Mouse (Mus musculus): Measurements from ENCODE around the gene Htr5b. TPM values are rescaled to one million over a fixed set of nuclear protein-coding genes. Genes with fewer than 3 reads are reported as not detected.
A peak's percentile ranks its signal among the peaks of the same experiment; 100 is the strongest.

Gene Htr5b
- polyA plus RNA-seq, 1 experiment from 2014 or later: 0.20 TPM

DNA sequence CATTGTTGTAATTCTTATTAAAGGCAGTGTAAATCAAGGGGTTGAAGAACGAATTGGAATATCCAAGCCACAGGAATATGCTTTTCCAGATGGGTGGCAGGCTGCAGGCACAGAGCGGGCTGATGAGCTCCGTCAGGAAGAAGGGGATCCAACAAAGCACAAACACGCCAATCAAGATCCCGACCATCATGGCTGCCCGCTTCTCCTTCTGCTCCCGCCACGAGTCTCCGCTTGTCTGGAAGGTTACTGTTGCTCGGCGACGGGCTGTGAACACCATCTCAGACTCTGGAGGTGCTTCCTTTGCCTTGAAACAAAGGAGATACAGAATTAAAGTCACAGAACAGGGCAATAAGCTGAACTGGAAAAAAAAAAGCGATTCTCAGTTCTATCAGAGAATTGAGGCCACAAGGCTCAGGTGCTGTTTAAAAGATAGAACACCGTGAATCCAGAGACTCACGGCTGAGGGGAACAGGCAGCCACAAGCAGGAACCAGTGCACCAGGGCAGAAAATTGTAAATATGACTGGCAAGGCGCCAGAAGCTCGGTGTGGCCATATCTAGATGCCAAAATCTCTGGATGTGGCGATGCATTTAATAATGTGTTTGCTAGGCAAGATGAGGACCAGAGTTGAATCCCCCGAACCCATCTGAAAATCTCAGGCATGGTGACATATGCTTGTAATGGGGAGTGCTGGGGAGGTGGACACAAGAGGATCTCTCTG, 17.7 kb downstream of the Htr5b start:
- Histone ChIP-seq H3K27me3 (ENCODE audit: control insufficient read depth, insufficient read depth, low read length) (no peaks in the 10 kb centered on the region), H3K27ac (ENCODE audit: low read depth, low read length) (no peak overlapping the region), H3K9me3 (ENCODE audit: control insufficient read depth, low read length) (no peaks in the 10 kb centered on the region), H3K9ac (ENCODE audit: low read length) (no peak overlapping the region), H3K36me3 (ENCODE audit: control insufficient read depth, insufficient read depth, low read length) (no peaks in the 10 kb centered on the region), H3K4me1 (ENCODE audit: control insufficient read depth, insufficient read depth, low read length) (no peaks in the 10 kb centered on the region), H3K4me3 (ENCODE audit: low read depth, low read length) (no peak overlapping the region), H3K4me2 (no peak overlapping the region)
- DNase-seq (ENCODE audit: low spot score, missing footprints) (no peak), ATAC-seq (ENCODE audit: low FRiP score) (no peak)
- WGBS: 90% methylated on average over 19 of the region's 19 CpGs

DNA sequence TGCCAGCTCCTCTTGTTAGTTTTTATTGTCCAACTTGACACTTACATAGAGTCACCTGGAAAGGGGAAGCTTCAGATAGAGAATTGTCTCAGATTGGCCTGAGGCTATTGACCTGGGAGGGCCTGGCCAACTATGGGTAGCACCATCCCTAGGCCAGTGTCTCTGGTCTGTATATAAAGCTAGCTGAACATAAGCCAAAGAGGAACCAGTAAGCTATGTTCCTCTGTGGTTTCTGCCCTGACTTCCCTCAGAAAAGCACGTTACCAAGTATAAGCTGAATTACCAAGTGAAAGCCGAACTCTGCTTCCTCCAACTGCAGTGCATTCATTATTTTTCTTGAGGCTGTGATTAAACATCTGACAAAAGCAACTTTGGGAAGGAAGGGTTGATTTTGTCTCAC, 19.5 kb downstream of the Htr5b start:
- no peak overlapping the region for H3K4me3 ChIP-seq (ENCODE audit: low read depth, low read length)
- no peak overlapping the region for H3K9ac ChIP-seq (ENCODE audit: low read length)
- no peaks in the 10 kb centered on the region for H3K9me3 ChIP-seq (ENCODE audit: control insufficient read depth, low read length)
- H3K4me1 ChIP-seq (ENCODE audit: control insufficient read depth, insufficient read depth, low read length): no peaks in the 10 kb centered on the region
- ATAC-seq (ENCODE audit: low FRiP score) (no peak), DNase-seq (ENCODE audit: low spot score, missing footprints) (no peak)
- no peaks in the 10 kb centered on the region for H3K27me3 ChIP-seq (ENCODE audit: control insufficient read depth, insufficient read depth, low read length)
- no peaks in the 10 kb centered on the region for H3K36me3 ChIP-seq (ENCODE audit: control insufficient read depth, insufficient read depth, low read length)
- no peak overlapping the region for H3K27ac ChIP-seq (ENCODE audit: low read depth, low read length)
- H3K4me2 ChIP-seq: no peak overlapping the region
- 83% methylated on average over 2 of the region's 2 CpGs for WGBS

DNA sequence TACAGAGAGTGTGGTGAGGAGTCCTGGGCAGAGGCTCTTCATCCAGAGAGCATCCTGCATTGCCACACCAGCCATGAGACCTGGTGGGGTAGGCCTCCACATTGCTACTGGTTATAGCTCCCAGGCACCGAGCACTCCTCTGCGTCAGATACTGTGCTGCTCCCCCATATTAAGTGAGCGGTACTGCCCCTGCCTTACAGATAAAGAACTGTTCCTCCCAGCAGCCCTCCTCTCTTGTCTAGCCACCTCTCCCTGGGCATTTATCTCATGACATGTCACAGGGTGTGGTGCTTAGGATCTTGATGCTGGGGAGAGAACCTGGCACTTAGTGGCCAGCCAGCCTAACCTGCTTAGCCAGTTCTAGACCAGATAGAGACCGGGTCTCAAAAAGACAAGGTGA, 31.2 kb downstream of the Htr5b start:
- H3K4me3 ChIP-seq (ENCODE audit: low read depth, low read length): no peak overlapping the region
- no peak overlapping the region for H3K9ac ChIP-seq (ENCODE audit: low read length)
- no peaks in the 10 kb centered on the region for H3K27me3 ChIP-seq (ENCODE audit: control insufficient read depth, insufficient read depth, low read length)
- 92% methylated on average over 4 of the region's 4 CpGs for WGBS
- no peak overlapping the region for H3K4me2 ChIP-seq
- H3K9me3 ChIP-seq (ENCODE audit: control insufficient read depth, low read length): no peaks in the 10 kb centered on the region
- H3K36me3 ChIP-seq (ENCODE audit: control insufficient read depth, insufficient read depth, low read length): peaks cover 12% of the 10 kb centered on the region
- ATAC-seq (ENCODE audit: low FRiP score) (no peak), DNase-seq (ENCODE audit: low spot score, missing footprints) (no peak)
- H3K4me1 ChIP-seq (ENCODE audit: control insufficient read depth, insufficient read depth, low read length): no peaks in the 10 kb centered on the region
- no peak overlapping the region for H3K27ac ChIP-seq (ENCODE audit: low read depth, low read length)

DNA sequence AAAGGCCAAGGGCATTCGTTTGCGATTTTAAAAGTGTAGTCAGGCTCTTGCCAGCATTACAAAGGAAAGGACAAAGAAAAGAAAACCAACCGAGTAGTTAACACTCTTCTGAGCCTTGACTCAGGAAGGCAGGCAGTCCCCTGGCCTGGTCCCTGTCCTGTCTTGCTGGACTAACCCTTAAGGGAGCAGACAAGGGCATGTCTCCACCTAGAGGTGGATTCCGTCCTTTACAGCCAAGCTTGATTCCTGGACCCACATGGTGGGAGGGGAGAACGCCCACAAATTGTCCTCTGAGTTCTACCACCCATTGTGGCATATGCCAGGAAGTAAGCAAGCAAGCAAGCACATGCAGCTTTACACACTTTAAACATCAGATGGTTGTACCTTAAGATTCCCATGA, 38.0 kb downstream of the Htr5b start:
- Histone ChIP-seq H3K9me3 (ENCODE audit: control insufficient read depth, low read length) (no peaks in the 10 kb centered on the region), H3K4me2 (no peak overlapping the region), H3K9ac (ENCODE audit: low read length) (no peak overlapping the region), H3K27ac (ENCODE audit: low read depth, low read length) (no peak overlapping the region), H3K4me3 (ENCODE audit: low read depth, low read length) (no peak overlapping the region), H3K36me3 (ENCODE audit: control insufficient read depth, insufficient read depth, low read length) (peaks cover 3% of the 10 kb centered on the region; the same call in 1 of the 2 replicates), H3K27me3 (ENCODE audit: control insufficient read depth, insufficient read depth, low read length) (no peaks in the 10 kb centered on the region), H3K4me1 (ENCODE audit: control insufficient read depth, insufficient read depth, low read length) (no peaks in the 10 kb centered on the region)
- peak; percentile 71 for ATAC-seq (ENCODE audit: low FRiP score)
- peak; percentile 84 for DNase-seq (ENCODE audit: low spot score, missing footprints)
- 32% methylated on average over 5 of the region's 5 CpGs for WGBS

DNA sequence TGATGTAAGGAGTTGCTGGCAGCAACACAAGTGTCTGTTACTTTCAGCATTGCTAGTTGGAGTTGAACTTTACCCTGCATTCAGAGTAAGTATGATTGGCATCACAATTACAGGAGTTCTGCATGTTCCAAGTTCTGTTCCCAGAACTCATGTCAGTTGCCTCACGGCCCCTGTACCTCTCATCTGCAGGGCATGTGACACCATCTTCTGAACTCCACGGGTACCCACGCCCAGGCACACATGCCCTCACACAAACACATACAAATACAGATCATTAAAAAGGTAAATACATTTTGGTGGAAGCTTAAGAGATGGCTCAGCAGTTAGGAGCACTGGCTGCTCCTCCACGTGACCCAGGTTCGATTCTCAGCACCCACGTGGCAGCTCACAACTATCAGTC, 41.5 kb downstream of the Htr5b start:
- WGBS: 88% methylated on average over 6 of the region's 6 CpGs
- no peak for ATAC-seq (ENCODE audit: low FRiP score)
- H3K4me2 ChIP-seq: no peak overlapping the region
- H3K27ac ChIP-seq (ENCODE audit: low read depth, low read length): no peak overlapping the region
- no peaks in the 10 kb centered on the region for H3K27me3 ChIP-seq (ENCODE audit: control insufficient read depth, insufficient read depth, low read length)
- DNase-seq (ENCODE audit: low spot score, missing footprints): no peak
- H3K36me3 ChIP-seq (ENCODE audit: control insufficient read depth, insufficient read depth, low read length): peaks cover 6% of the 10 kb centered on the region
- no peak overlapping the region for H3K9ac ChIP-seq (ENCODE audit: low read length)
- no peaks in the 10 kb centered on the region for H3K4me1 ChIP-seq (ENCODE audit: control insufficient read depth, insufficient read depth, low read length)
- H3K4me3 ChIP-seq (ENCODE audit: low read depth, low read length): no peak overlapping the region
- H3K9me3 ChIP-seq (ENCODE audit: control insufficient read depth, low read length): no peaks in the 10 kb centered on the region

DNA sequence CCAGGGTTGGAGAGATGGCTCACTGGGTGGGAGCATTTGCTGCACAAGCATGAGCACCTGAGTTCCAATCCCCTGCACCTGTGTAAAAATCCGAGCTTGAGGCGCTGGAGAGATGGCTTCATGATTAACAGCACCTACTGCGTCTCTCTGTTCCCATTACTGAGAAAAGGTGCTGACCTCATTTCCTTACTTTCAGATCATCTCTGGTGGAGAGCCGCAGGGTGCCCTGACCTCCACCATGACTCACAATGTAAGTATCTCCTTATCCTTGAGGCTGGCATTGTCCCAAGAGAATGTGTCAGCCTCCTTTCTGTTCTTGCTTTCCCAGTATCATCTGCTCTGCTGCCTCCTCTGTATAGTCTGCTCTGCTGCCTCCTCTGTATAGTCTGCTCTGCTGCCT, 45.2 kb downstream of the Htr5b start:
- 85% methylated on average over 4 of the region's 4 CpGs for WGBS
- H3K27me3 ChIP-seq (ENCODE audit: control insufficient read depth, insufficient read depth, low read length): no peaks in the 10 kb centered on the region
- ATAC-seq (ENCODE audit: low FRiP score) (no peak), DNase-seq (ENCODE audit: low spot score, missing footprints) (no peak)
- no peak overlapping the region for H3K4me3 ChIP-seq (ENCODE audit: low read depth, low read length)
- no peak overlapping the region for H3K27ac ChIP-seq (ENCODE audit: low read depth, low read length)
- no peak overlapping the region for H3K9ac ChIP-seq (ENCODE audit: low read length)
- H3K4me2 ChIP-seq: no peak overlapping the region
- no peaks in the 10 kb centered on the region for H3K9me3 ChIP-seq (ENCODE audit: control insufficient read depth, low read length)
- H3K36me3 ChIP-seq (ENCODE audit: control insufficient read depth, insufficient read depth, low read length): peaks cover 6% of the 10 kb centered on the region
- no peaks in the 10 kb centered on the region for H3K4me1 ChIP-seq (ENCODE audit: control insufficient read depth, insufficient read depth, low read length)

DNA sequence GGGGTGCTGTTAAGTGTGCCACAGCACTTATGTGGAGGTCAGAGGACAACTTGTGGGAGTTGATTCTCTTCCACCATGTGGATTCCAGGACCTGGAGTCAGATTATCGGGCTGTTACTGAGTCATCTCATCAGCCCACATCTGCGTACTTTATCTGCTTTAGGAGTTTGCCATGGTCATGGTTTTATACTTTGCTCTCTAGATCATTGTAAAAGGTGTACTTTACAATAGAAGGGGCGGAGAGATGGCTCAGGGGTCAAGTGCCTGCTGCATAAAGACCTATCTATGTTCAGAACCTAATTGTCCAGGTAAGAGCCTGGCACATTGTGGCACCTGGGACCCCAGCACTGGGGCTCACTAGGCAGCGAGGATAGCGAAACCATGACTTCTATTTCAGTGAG, 48.9 kb downstream of the Htr5b start:
- Histone ChIP-seq H3K4me2 (no peak overlapping the region), H3K27ac (ENCODE audit: low read depth, low read length) (no peak overlapping the region), H3K4me3 (ENCODE audit: low read depth, low read length) (no peak overlapping the region), H3K27me3 (ENCODE audit: control insufficient read depth, insufficient read depth, low read length) (no peaks in the 10 kb centered on the region), H3K4me1 (ENCODE audit: control insufficient read depth, insufficient read depth, low read length) (no peaks in the 10 kb centered on the region), H3K9me3 (ENCODE audit: control insufficient read depth, low read length) (no peaks in the 10 kb centered on the region), H3K36me3 (ENCODE audit: control insufficient read depth, insufficient read depth, low read length) (peaks cover 5% of the 10 kb centered on the region; the same call in 1 of the 2 replicates), H3K9ac (ENCODE audit: low read length) (no peak overlapping the region)
- no peak for DNase-seq (ENCODE audit: low spot score, missing footprints)
- ATAC-seq (ENCODE audit: low FRiP score): no peak
- WGBS: 96% methylated on average over 5 of the region's 5 CpGs

DNA sequence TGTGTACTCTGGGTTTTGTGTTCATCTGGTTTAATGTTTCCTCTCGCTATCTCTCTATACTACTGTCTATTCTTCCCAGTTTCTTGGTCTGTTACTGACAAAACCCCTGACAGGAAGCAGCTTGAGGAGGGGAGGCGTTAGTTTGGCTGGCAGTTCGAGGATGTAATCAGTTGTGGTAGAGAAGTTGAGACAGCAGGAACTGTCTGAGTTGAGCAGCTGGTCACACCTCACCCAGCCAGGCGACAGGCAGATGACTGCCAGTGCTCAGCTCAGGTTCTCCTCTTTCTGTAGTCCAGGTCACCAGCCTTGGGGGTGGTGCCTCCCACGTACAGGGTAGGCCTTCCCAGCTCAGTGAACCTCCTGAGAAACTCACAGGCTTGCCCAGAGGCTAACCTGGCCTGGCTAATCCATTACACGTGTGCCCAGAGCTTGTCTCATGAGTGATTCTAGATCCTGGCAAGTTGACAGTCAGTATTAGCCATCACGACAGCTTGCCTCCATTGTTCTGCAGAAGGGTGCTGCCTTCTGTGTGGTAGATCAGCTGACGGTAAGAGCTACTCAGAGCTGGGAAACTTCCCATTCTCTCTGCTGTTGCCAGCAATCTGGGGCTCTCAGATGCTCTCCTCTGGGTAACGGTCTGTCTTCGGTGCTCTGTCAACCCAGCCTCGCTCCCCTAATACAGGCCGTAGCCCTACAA, 49.8 kb downstream of the Htr5b start:
- DNase-seq (ENCODE audit: low spot score, missing footprints) (no peak), ATAC-seq (ENCODE audit: low FRiP score) (no peak)
- no peaks in the 10 kb centered on the region for H3K9me3 ChIP-seq (ENCODE audit: control insufficient read depth, low read length)
- peaks cover 5% of the 10 kb centered on the region; the same call in 1 of the 2 replicates for H3K36me3 ChIP-seq (ENCODE audit: control insufficient read depth, insufficient read depth, low read length)
- no peak overlapping the region for H3K4me2 ChIP-seq
- H3K4me3 ChIP-seq (ENCODE audit: low read depth, low read length): no peak overlapping the region
- H3K9ac ChIP-seq (ENCODE audit: low read length): no peak overlapping the region
- no peak overlapping the region for H3K27ac ChIP-seq (ENCODE audit: low read depth, low read length)
- WGBS: 91% methylated on average over 12 of the region's 12 CpGs
- no peaks in the 10 kb centered on the region for H3K27me3 ChIP-seq (ENCODE audit: control insufficient read depth, insufficient read depth, low read length)
- no peaks in the 10 kb centered on the region for H3K4me1 ChIP-seq (ENCODE audit: control insufficient read depth, insufficient read depth, low read length)

DNA sequence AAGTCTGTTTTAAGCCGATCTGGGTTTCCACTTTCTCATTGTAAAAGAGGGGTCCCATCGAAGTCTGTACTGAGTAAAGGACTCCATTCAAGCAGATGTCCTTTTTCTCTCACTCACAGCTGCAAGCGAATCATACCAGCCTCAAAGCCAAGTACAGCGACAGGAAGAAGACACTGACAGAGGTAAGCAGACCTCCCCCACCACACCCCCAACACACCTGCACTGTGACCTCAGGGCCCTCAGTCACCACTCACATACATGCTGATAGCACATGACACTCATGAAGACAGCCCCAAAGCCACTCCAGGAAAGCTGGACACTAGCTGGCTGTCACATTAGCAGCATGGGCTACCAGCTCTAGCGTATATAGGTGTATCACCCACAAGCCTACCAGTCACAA, 50.5 kb downstream of the Htr5b start:
- WGBS: 94% methylated on average over 5 of the region's 5 CpGs
- no peak for DNase-seq (ENCODE audit: low spot score, missing footprints)
- Histone ChIP-seq H3K27me3 (ENCODE audit: control insufficient read depth, insufficient read depth, low read length) (no peaks in the 10 kb centered on the region), H3K4me3 (ENCODE audit: low read depth, low read length) (no peak overlapping the region), H3K4me2 (no peak overlapping the region), H3K27ac (ENCODE audit: low read depth, low read length) (no peak overlapping the region), H3K9ac (ENCODE audit: low read length) (no peak overlapping the region), H3K4me1 (ENCODE audit: control insufficient read depth, insufficient read depth, low read length) (no peaks in the 10 kb centered on the region), H3K36me3 (ENCODE audit: control insufficient read depth, insufficient read depth, low read length) (0 out of 2 replicates have a peak, but pooled peaks cover 2% of the 10 kb centered on the region), H3K9me3 (ENCODE audit: control insufficient read depth, low read length) (no peaks in the 10 kb centered on the region)
- no peak for ATAC-seq (ENCODE audit: low FRiP score)

All from midbrain, embryonic 11.5 days (tissue).